ENCODE assay signal across 9 mouse cellular contexts in the genomic region with DNA sequence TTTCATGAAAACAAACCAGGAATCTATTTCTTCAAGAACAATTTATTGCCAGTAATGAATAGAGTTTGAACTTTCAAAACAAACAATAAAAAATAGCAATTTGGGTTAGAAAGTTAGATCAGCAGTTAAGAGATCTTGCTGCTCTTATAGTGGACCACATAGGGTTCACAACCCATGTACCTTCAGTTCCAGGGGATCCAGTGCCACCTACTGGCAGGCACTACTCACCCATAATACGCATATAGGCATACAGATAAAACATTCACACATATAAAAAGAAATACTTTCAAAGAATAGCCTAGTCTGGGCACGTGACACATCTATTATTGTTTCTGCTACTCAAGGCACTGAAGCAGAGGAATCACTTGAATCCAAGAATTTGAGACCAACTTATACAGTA. TPM values are rescaled to one million over a fixed set of nuclear protein-coding genes. Genes with fewer than 3 reads are reported as not detected.
A peak's percentile ranks its signal among the peaks of the same experiment; 100 is the strongest.
DNase-seq lines count a peak whose midpoint lies in the region; TF ChIP-seq lines count a peak whose summit lies in the region.
"Had no signal": no experiment of that assay in that cellular context is flagged by ENCODE, and none has a peak within 500 bp of the region (broad histone marks: within the 10 kb centered on the region; RNA-seq: fewer than 3 reads in every experiment).

No protein-coding gene starts in this region.

- H3K4me1 ChIP-seq in heart, adult 2 months (ENCODE audit: control insufficient read depth, insufficient read depth, low read length), result peaks cover 3% of the 10 kb centered on the region; the same call in 1 of the 2 replicates
- H3K4me1 ChIP-seq in heart, embryonic 10.5 days, result 0 out of 2 replicates have a peak, but pooled peaks cover 4% of the 10 kb centered on the region
- H3K4me1 ChIP-seq: limb, embryonic 13.5 days had no signal

- no peaks in the 10 kb centered on the region for H3K27me3 ChIP-seq in heart, adult 2 months (ENCODE audit: control insufficient read depth, insufficient read depth, low read length)
- no peaks in the 10 kb centered on the region for H3K27me3 ChIP-seq in heart, embryonic 10.5 days (ENCODE audit: insufficient read depth, poor library complexity, severe bottlenecking)
- H3K27me3 ChIP-seq: limb, embryonic 13.5 days had no signal

- no peak overlapping the region for H3K9ac ChIP-seq in heart, adult 2 months (ENCODE audit: low read depth, low read length)
- H3K9ac ChIP-seq: limb, embryonic 13.5 days had no signal

- no peak overlapping the region for H3K4me3 ChIP-seq in heart, adult 2 months
- H3K4me3 ChIP-seq in heart, embryonic 10.5 days, result no peak overlapping the region
- H3K4me3 ChIP-seq: limb, embryonic 13.5 days had no signal

- peak; percentile 91 for TF ChIP-seq CTCF in heart, adult 2 months (IDR thresholded peaks at IDR 0.05)

- H3K9me3 ChIP-seq in heart, embryonic 10.5 days, result no peaks in the 10 kb centered on the region
- H3K9me3 ChIP-seq: limb, embryonic 13.5 days had no signal

- WGBS in heart, adult 2 months, result 74% methylated on average over 2 of the region's 2 CpGs
- 84% methylated on average over 2 of the region's 2 CpGs for WGBS in heart, embryonic 10.5 days

- no peaks in the 10 kb centered on the region; the same call in 1 of the 2 replicates for H3K79me2 ChIP-seq in heart, adult 2 months (replicated peaks; ENCODE audit: control insufficient read depth, insufficient read depth, low read length)

- peaks cover 10% of the 10 kb centered on the region for H3K36me3 ChIP-seq in heart, adult 2 months (ENCODE audit: control insufficient read depth, insufficient read depth, low read length)
- H3K36me3 ChIP-seq in heart, embryonic 10.5 days, result peaks cover 79% of the 10 kb centered on the region

- intact Hi-C loops in heart, adult 2 months (cut with DNase I), result loop anchor here (1.0 kb wide), 2 partner anchors 105 to 122 kb away; no protein-coding TSS in a partner anchor
- intact Hi-C loops in left cerebral cortex, postnatal 4 days (cut with DNase I), result loop anchor here (2.0 to 10.0 kb wide), 2 partner anchors 122 to 222 kb away; a partner anchor contains a TSS

- 0 out of 2 replicates have a peak, but pooled peaks have one; percentile 68 for TF ChIP-seq EP300 in heart, adult 2 months (IDR thresholded peaks at IDR 0.05; ENCODE audit: insufficient read depth, low read depth, low read length)

- peak; percentile 47 to 70 for DNase-seq in heart, adult 2 months
- no peak for DNase-seq in heart, embryonic 10.5 days (ENCODE audit: low spot score)
- peak; percentile 76 for DNase-seq in testis, postnatal 10 days (ENCODE audit: low spot score)
- DNase-seq in testis, postnatal 14 days (ENCODE audit: low spot score), result no peak
- peak; percentile 9 for DNase-seq in embryo, embryonic 11.5 days (ENCODE audit: low read depth, low spot score)
- DNase-seq in left cerebral cortex, postnatal 4 days, result peak; percentile 63
- peak; percentile 69 for DNase-seq in right cerebral cortex, postnatal 4 days
- no peak for DNase-seq in urinary bladder, adult 2 months (ENCODE audit: low spot score)

- TF ChIP-seq POLR2A in heart, adult 2 months (IDR thresholded peaks at IDR 0.05; ENCODE audit: insufficient read depth, low read depth, low read length), result no peak

- H3K27ac ChIP-seq in heart, adult 2 months, result no peak overlapping the region
- H3K27ac ChIP-seq in heart, embryonic 10.5 days, result no peak overlapping the region
- H3K27ac ChIP-seq: limb, embryonic 13.5 days had no signal

RNA-seq across cellular contexts. Expression of a gene that starts 40.8 kb away (rescaled TPM):
- under 1 TPM; 0.44 to 0.45 TPM for total RNA-seq in heart, adult 2 months (2021)
- polyA plus RNA-seq in heart, adult 2 months (2012; rRNA removed), result 1.5 and 2.2 TPM in 2 replicates
- polyA plus RNA-seq in heart, embryonic 10.5 days (2016; fragmentation: Nextera tagmentation; extraction: Ambion mirVana), result 5.3 and 6.5 TPM in 2 replicates
- 1 to 10 TPM; 3.0 to 3.8 TPM for total RNA-seq in left cerebral cortex, postnatal 4 days (2021)
- polyA plus RNA-seq in urinary bladder, adult 2 months (2012; rRNA removed), result 1.2 and 1.5 TPM in 2 replicates

Comparison
In these comparisons a context has a peak if more than half of its experiments do, and no peak if none do; other contexts are left out.
1. DNase-seq: peak in heart, adult 2 months (2 of 2), testis, postnatal 10 days (single experiment), embryo, embryonic 11.5 days (single experiment), left cerebral cortex, postnatal 4 days (single experiment) and right cerebral cortex, postnatal 4 days (single experiment); none in heart, embryonic 10.5 days (single experiment), testis, postnatal 14 days (single experiment) and urinary bladder, adult 2 months (single experiment).